Mouse (Mus musculus): ENCODE results near the gene Shisal1. TPM values are rescaled to one million over a fixed set of nuclear protein-coding genes. Genes with fewer than 3 reads are reported as not detected.

Gene Shisal1
- polyA plus RNA-seq, 1 experiment from 2014 or later = 1.3 TPM

GRCm38 (mm10) chr15:84365675-84366381 is 81.1 kb downstream of the Shisal1 start:
- Histone ChIP-seq H3K27me3 (no peaks in the 10 kb centered on the region), H3K4me1 (peaks cover 14% of the 10 kb centered on the region), H3K4me3 (no peak overlapping the region), H3K9ac (no peak overlapping the region), H3K27ac (peak overlapping the region; percentile 33; the same call in 1 of the 2 replicates), H3K4me2 (no peak overlapping the region), H3K9me3 (no peaks in the 10 kb centered on the region), H3K36me3 (no peaks in the 10 kb centered on the region)
- ATAC-seq (ENCODE audit: insufficient number of reproducible peaks, insufficient read depth, low FRiP score, low TSS enrichment, low read depth) = no peak
- 60% methylated on average over 17 of the region's 17 CpGs for WGBS

- no peak overlapping the region for H3K9ac ChIP-seq
- no peak overlapping the region for H3K27ac ChIP-seq
- no peaks in the 10 kb centered on the region for H3K9me3 ChIP-seq
- no peaks in the 10 kb centered on the region for H3K36me3 ChIP-seq
- H3K4me2 ChIP-seq = no peak overlapping the region
- H3K4me3 ChIP-seq = no peak overlapping the region
- WGBS = 85% methylated on average over 3 of the region's 3 CpGs
- no peaks in the 10 kb centered on the region for H3K27me3 ChIP-seq
- H3K4me1 ChIP-seq = peaks cover 22% of the 10 kb centered on the region
- ATAC-seq (ENCODE audit: insufficient number of reproducible peaks, insufficient read depth, low FRiP score, low TSS enrichment, low read depth) = no peak
Measured at GRCm38 (mm10) chr15:84364746-84365145, 82.2 kb downstream of the Shisal1 start.

GRCm38 (mm10) chr15:84355081-84355480 is 91.8 kb downstream of the Shisal1 start:
- Histone ChIP-seq H3K4me3 (no peak overlapping the region), H3K4me2 (no peak overlapping the region), H3K9me3 (no peaks in the 10 kb centered on the region), H3K36me3 (no peaks in the 10 kb centered on the region), H3K27me3 (no peaks in the 10 kb centered on the region), H3K27ac (no peak overlapping the region), H3K9ac (no peak overlapping the region), H3K4me1 (peaks cover 17% of the 10 kb centered on the region)
- WGBS = 73% methylated on average over 5 of the region's 5 CpGs
- ATAC-seq (ENCODE audit: insufficient number of reproducible peaks, insufficient read depth, low FRiP score, low TSS enrichment, low read depth) = no peak

DNA sequence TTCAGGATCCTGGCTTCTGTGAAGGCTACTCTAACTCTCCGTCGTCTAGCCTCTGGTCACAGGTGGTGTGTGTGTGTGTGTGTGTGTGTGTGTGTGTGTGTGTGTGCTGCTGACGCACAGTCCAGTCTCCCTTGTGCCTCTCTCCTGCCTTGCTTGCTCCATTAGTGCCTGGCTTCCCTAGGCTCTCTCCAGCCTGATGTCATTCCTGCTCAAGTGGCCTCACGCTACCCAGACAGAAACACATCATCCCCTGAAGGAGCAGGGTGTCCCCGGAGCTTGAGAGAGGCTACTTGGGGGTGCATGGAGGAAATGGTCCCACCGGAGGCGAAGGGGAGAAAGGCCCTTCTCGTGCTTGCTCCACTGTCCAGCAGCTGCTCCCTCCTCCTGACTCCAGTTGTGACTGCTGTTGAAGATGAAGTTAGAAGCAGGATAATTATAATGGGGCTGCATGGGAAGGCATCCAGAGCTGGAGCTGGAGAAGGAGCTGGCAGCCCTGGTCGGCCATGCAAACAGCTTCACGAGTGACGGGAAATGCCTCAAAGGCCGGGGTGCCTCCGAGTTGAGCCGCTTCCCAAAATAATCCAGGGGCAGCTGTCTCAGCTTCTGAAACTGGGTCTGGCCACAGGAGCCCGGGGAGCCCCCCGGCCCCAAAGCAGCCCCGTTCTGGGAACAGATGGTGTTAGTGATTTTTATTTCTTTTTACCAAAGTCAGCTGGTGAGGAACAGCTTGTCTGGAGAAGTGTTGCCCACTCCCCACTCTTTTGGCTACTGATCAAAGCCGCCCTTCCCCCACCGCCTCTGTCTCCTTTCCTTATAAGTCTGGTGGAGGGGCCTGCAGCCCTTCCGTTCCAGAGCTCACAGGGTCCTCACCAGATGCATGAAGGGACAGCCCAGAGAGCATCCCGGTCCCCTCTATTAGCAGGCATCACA is 94.7 kb downstream of the Shisal1 start:
- ATAC-seq (ENCODE audit: insufficient number of reproducible peaks, insufficient read depth, low FRiP score, low TSS enrichment, low read depth) = no peak
- Histone ChIP-seq H3K9ac (peak overlapping the region; percentile 27; the same call in 1 of the 2 replicates), H3K4me2 (no peak overlapping the region), H3K4me1 (peaks cover 18% of the 10 kb centered on the region), H3K27me3 (no peaks in the 10 kb centered on the region), H3K36me3 (no peaks in the 10 kb centered on the region), H3K4me3 (no peak overlapping the region), H3K27ac (peak overlapping the region; percentile 45; the same call in 1 of the 2 replicates), H3K9me3 (peaks cover 10% of the 10 kb centered on the region; the same call in 1 of the 2 replicates)
- 62% methylated on average over 21 of the region's 21 CpGs for WGBS

GRCm38 (mm10) chr15:84351342-84351741 is 95.6 kb downstream of the Shisal1 start:
- no peak for ATAC-seq (ENCODE audit: insufficient number of reproducible peaks, insufficient read depth, low FRiP score, low TSS enrichment, low read depth)
- Histone ChIP-seq H3K4me1 (peaks cover 18% of the 10 kb centered on the region), H3K27ac (no peak overlapping the region), H3K9ac (no peak overlapping the region), H3K4me2 (no peak overlapping the region), H3K9me3 (peaks cover 10% of the 10 kb centered on the region; the same call in 1 of the 2 replicates), H3K36me3 (no peaks in the 10 kb centered on the region), H3K4me3 (no peak overlapping the region), H3K27me3 (no peaks in the 10 kb centered on the region)
- 83% methylated on average over 7 of the region's 7 CpGs for WGBS

DNA sequence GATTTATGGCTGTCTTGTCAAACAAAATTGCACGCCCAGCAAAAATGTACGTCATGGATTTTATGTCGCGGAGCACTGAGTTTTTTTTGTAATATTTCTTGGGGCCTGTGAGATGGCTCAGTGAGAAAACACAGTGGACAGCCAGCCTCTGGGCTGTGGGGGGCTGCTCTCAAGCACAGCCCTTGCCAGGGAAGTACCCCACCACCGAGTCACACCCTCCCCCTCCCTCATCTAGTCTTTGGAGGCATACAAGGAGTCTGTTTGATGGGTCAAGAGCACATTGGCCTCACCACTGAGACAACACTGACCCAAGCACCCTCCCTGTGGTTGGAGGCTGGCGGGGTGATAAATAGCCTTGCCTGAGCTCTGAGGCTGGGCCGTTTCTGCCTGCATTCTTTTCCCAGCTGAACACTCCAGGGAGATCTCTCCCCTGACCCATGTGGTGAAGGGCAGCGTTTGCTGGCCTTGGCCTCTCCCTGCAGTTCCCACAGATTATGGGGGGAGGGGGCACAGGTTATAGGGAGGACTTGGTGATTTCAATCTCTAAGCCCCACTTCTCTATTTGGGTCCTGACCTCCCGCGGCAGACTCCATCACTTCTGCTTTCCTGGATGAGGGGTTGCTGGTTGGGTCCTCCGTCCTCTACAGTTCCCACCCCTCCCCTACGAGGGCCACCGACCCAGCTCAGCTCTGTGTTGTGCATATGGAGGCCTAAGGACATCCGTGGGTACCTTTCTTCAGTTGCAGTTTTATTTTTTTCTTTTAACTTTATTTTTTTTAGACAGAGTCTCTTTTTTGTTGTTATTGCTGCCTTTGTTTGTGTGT is 96.8 kb downstream of the Shisal1 start:
- Histone ChIP-seq H3K9me3 (peaks cover 10% of the 10 kb centered on the region; the same call in 1 of the 2 replicates), H3K9ac (no peak overlapping the region), H3K36me3 (no peaks in the 10 kb centered on the region), H3K4me1 (peaks cover 23% of the 10 kb centered on the region), H3K27me3 (no peaks in the 10 kb centered on the region), H3K4me3 (no peak overlapping the region), H3K4me2 (no peak overlapping the region), H3K27ac (no peak overlapping the region)
- 65% methylated on average over 14 of the region's 14 CpGs for WGBS
- no peak for ATAC-seq (ENCODE audit: insufficient number of reproducible peaks, insufficient read depth, low FRiP score, low TSS enrichment, low read depth)

DNA sequence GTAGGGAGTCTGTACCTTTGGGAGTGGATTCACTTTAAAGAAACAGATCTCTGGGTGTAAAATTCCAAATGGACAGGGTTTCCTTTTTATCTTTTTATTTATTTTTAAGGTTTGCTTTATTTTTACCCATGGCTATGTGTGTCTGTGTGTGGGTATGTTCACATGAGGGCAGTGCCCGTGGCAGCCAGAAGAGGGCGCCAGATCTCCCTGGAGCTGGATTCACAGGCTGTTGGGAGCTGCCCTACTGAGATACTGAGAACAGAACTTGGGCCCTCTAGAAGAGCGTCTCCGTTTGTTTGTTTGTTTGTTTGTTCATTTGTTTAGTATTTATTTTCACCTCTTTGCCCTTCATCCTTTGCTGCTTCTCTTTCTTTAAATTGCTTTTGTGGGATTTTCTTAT is 98.1 kb downstream of the Shisal1 start:
- no peaks in the 10 kb centered on the region for H3K36me3 ChIP-seq

GRCm38 (mm10) chr15:84340926-84341325 is 106.0 kb downstream of the Shisal1 start:
- no peaks in the 10 kb centered on the region for H3K27me3 ChIP-seq
- ATAC-seq (ENCODE audit: insufficient number of reproducible peaks, insufficient read depth, low FRiP score, low TSS enrichment, low read depth) = no peak
- no peak overlapping the region for H3K4me3 ChIP-seq
- H3K4me1 ChIP-seq = peaks cover 24% of the 10 kb centered on the region
- no peaks in the 10 kb centered on the region for H3K36me3 ChIP-seq
- H3K9me3 ChIP-seq = no peaks in the 10 kb centered on the region
- no peak overlapping the region for H3K27ac ChIP-seq
- no peak overlapping the region for H3K9ac ChIP-seq
- WGBS = 59% methylated on average over 2 of the region's 2 CpGs
- H3K4me2 ChIP-seq = no peak overlapping the region

More for the DNA sequence above, 98.1 kb downstream of the Shisal1 start:
- WGBS = 88% methylated on average over 4 of the region's 4 CpGs
- H3K4me2 ChIP-seq = no peak overlapping the region
- H3K9me3 ChIP-seq = peaks cover 10% of the 10 kb centered on the region; the same call in 1 of the 2 replicates
- H3K4me1 ChIP-seq = peaks cover 36% of the 10 kb centered on the region
- H3K9ac ChIP-seq = no peak overlapping the region
- no peak for ATAC-seq (ENCODE audit: insufficient number of reproducible peaks, insufficient read depth, low FRiP score, low TSS enrichment, low read depth)
- H3K27ac ChIP-seq = no peak overlapping the region
- no peaks in the 10 kb centered on the region for H3K27me3 ChIP-seq
- H3K4me3 ChIP-seq = no peak overlapping the region

DNA sequence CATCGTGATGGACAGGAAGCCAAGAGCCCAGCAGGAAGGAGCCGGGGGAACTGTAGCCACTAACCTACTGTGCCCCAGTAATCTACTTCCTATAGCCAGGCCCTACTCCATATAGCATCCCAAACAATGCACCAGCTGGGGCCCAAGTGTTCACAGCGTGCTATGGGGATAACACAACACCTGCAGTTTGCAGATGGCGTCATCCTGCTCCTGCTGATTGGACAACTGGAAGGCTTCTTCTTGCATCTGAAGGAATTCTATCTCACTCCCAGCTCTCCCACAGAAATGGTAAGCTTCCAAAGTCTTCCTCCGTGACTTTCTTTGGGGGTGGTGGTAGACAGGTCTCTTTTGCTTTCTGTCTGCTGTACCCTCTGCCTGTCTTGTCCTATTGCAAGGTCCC is 109.3 kb downstream of the Shisal1 start:
- no peak overlapping the region for H3K27ac ChIP-seq
- H3K36me3 ChIP-seq = no peaks in the 10 kb centered on the region
- no peak overlapping the region for H3K4me2 ChIP-seq
- H3K27me3 ChIP-seq = no peaks in the 10 kb centered on the region
- peaks cover 6% of the 10 kb centered on the region; the same call in 1 of the 2 replicates for H3K4me1 ChIP-seq
- WGBS = 79% methylated on average over 5 of the region's 5 CpGs
- H3K9ac ChIP-seq = no peak overlapping the region
- no peaks in the 10 kb centered on the region for H3K9me3 ChIP-seq
- ATAC-seq (ENCODE audit: insufficient number of reproducible peaks, insufficient read depth, low FRiP score, low TSS enrichment, low read depth) = no peak
- no peak overlapping the region for H3K4me3 ChIP-seq

DNA sequence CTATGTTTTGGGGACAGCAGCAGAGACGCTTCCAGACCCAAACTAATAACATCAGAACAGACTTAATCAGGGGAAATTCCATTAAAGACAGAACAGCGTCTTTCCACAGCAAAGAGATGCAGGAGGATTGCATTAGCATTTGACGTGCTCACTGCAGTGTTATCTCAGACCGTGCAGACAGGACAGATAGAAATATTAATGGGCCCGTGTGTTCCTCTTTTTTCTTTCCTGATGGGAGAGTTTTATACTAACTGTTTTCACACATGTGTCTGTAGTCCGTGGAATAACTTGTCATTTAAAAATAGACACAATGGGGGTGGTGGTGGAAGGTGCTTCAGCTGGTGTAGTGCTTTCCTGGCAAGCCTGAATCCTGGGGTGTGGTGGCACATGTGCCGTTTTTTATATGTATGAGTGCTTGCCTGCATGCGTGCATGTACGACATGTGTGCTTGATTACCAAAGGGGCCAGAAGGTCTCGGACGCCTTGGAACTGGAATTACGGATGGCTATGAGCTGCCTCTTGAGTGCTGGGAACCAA is 110.5 kb downstream of the Shisal1 start:
- WGBS = 45% methylated on average over 12 of the region's 12 CpGs
- no peak for ATAC-seq (ENCODE audit: insufficient number of reproducible peaks, insufficient read depth, low FRiP score, low TSS enrichment, low read depth)
- Histone ChIP-seq H3K9ac (no peak overlapping the region), H3K27me3 (no peaks in the 10 kb centered on the region), H3K4me1 (peaks cover 6% of the 10 kb centered on the region; the same call in 1 of the 2 replicates), H3K36me3 (no peaks in the 10 kb centered on the region), H3K9me3 (no peaks in the 10 kb centered on the region), H3K27ac (no peak overlapping the region), H3K4me3 (no peak overlapping the region), H3K4me2 (no peak overlapping the region)

All from embryonic facial prominence, embryonic 13.5 days (tissue).